Mouse (Mus musculus): ENCODE data around the gene Il16.

The Il16 gene

DNA sequence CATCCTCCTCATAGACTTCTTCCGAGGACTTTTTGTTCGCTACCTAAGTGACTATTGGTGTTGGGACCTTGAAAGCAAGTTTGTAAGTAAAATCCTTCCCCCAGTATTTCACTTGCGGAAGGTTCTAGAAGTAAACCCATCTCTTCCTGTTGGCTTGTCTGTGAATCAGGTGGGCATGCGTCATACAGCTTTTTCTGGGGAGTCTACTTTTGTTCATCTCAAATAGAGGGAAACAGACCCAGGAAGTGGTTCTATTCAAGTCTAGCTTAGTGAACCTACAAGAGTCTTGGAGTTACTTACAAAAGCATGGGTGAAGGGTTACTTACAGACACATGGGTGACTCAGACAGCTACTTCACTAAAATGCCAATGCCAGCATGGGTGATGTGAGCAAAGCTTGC, 135.6 kb downstream of the Il16 start:
- DNase-seq (ENCODE audit: low read depth, low spot score): no peak

DNA sequence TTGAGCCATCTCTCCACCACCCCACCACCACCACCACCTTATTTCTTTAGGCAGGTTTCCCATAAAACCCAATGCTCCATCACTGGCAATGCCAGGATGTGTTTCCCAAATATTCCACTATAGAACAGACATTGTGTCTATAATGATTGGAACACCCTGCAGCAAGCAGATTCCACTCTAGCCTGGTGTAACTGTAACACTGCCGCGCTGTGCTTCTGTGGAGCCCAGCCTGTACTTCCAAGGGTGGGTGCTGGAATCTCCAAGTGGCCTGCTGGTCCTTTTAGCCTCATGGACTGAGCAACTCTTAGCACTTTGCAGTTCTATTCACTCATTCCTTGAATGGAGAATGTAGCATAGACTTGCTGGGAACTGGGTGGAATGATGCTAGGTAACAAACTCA, 138.7 kb downstream of the Il16 start:
- no peak for DNase-seq (ENCODE audit: low read depth, low spot score)

DNA sequence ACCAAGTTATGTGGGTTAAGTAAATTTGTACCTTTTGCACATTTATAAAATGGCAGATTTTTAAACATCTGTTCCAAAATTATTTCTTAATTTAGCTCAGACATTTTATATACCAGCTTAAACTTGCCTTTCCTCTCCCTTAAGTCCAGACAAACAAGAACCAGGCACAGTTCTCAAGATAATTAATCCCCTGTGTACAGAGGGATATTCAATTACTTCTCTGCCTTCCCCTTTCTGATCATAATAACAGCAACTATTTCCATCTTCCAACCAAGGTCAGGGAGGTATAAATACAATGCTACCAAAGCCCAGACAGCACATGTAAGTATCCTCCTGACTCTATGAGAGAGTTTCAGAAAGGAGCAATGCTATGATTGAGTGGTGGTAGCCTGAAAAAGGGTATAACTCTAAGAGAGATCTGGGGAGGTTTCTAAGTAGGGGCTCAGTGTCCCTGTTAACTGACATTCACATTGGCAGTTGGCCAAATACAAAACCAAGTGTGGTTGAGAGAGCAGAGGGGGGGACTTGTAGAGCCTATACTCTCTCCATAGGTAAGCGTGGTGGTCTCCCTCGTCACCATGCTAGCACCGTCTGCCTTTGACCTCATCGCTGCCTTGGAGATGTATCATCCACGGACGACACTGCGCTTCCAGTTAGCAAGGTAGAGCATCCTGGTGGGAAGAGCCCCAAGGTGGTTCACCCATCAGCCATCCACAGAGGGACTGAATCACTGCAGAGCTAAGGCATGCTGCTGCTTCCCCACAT, 141.2 kb downstream of the Il16 start:
- DNase-seq (ENCODE audit: low read depth, low spot score): no peak

DNA sequence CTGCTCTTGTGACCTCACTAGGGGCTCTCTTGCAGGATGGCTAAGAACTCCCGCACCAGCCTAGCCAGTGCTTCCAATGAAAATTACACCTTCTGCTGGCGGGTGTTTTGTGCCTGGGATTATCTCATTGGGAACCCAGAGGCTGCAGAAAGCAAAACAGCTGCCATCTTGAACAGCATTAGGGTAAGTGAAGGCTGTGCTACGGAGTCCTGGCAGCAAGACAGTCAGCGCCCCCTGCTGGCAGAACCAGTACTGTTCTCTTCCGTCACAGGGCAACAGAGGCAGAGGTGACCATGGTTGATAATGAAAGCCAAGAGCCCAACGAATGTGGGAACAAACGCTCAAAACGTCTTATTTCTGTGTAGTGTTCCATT, 145.6 kb downstream of the Il16 start:
- DNase-seq (ENCODE audit: low read depth, low spot score): peak; percentile 65

DNA sequence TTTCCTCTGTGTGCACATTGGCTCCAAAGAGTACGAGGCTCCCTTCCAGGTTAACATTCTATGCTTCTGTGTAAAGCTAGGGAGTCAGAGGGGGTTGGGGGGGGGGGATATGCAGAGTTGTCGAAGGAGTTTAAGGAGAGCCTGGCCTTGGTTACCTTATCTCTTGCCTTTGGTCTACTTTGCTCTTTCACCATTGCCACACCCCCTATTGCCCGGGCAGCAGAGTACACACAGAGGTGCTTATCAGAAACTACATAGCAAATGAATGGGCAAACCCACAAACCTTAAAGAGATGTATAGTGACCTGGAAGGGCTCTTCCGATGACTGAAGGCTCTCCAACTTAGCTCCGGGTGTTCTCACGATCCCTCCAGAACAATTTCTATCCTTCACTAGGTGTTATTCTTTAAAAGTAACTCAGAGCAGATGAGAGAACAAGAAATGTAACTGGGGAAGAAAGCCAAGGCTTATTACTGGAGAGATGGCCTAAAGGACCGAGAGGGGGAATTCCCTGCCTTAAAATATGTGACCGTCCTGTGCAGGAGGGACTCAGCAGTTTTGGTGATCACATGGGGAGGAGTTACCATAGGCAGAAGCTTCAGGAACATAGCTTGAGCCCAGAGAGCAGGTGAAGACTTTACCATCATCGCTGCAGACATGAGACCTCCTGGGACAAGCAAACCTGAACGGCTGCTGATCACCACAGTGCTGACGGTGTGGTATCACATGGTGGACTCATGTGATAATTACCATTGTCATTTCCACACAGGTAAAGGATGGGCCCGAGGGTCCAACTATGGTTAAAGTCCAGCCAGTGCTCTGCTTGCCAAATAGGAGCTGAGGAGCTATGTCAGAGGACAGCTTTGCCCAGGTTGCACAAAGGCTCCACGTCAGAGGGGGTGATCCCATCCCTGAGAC, 146.3 kb downstream of the Il16 start:
- no peak for DNase-seq (ENCODE audit: low read depth, low spot score)

DNA sequence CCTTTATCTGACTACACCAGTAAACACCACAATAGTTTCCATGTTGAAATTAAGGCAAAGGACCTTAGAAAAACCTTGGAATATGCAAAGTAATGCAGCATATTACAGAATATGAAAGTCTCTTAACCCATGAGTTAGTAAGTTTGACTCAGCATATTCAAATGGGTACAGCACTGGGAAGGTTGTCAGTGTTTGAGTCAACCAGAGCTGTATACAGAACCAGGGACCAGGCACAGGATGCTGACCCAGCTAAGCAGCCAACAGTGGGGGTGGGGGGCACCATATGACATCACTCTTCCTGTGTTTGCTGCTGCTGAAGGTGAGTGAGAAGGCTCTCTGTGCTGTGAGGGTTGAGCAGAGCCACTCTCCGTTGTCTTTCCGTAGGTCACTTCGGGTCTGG, 148.5 kb downstream of the Il16 start:
- DNase-seq (ENCODE audit: low read depth, low spot score): no peak

DNA sequence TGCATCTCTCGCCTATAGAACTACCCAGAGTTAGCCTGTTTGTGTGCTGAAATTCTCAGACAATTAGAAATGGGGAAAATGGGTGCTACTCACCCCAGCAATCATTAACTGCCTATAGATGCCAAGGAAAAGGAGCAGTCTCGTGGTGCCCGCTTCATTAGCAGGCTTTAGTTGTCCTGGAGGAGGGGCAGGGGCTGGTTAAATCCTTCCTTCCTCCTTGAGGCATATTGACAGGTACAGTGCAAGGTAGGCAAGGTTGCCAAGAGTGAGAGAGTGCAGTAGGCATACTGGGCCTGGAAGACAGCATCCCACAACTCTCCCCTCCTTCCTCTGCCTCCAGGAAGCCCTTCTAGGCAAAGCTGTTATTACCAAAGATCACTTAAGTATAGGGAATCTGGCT, 151.5 kb downstream of the Il16 start:
- no peak for DNase-seq (ENCODE audit: low read depth, low spot score)

All from brain, adult 2 months (tissue).